Mouse (Mus musculus): Measurements from ENCODE around the gene Nrde2. TPM values are rescaled to one million over a fixed set of nuclear protein-coding genes. Genes with fewer than 3 reads are reported as not detected.

Gene Nrde2
- polyA plus RNA-seq, 1 experiment from 2014 or later: 14.4 TPM

GRCm38 (mm10) chr12:100126968-100127865, 32.2 kb downstream of the Nrde2 start:
- Histone ChIP-seq H3K4me2 (ENCODE audit: low read depth, low read length, severe bottlenecking) (no peak overlapping the region), H3K9ac (ENCODE audit: low read length) (no peak overlapping the region), H3K9me3 (ENCODE audit: control insufficient read depth, low read length) (no peaks in the 10 kb centered on the region), H3K4me1 (replicated peaks; ENCODE audit: control insufficient read depth, insufficient read depth, low read length) (no peaks in the 10 kb centered on the region), H3K4me3 (ENCODE audit: low read depth, low read length) (no peak overlapping the region), H3K36me3 (ENCODE audit: control insufficient read depth, insufficient read depth, low read length) (peaks cover 15% of the 10 kb centered on the region), H3K27ac (ENCODE audit: low read depth, low read length) (no peak overlapping the region), H3K27me3 (ENCODE audit: control insufficient read depth, insufficient read depth, low read length) (no peaks in the 10 kb centered on the region)
- WGBS: 87% methylated on average over 17 of the region's 17 CpGs
- ATAC-seq (replicated peaks; ENCODE audit: low FRiP score) (no peak), DNase-seq (ENCODE audit: low spot score) (no peak)

- Histone ChIP-seq H3K9me3 (ENCODE audit: control insufficient read depth, low read length) (no peaks in the 10 kb centered on the region), H3K4me3 (ENCODE audit: low read depth, low read length) (no peak overlapping the region), H3K9ac (ENCODE audit: low read length) (no peak overlapping the region), H3K36me3 (ENCODE audit: control insufficient read depth, insufficient read depth, low read length) (peaks cover 22% of the 10 kb centered on the region), H3K27me3 (ENCODE audit: control insufficient read depth, insufficient read depth, low read length) (no peaks in the 10 kb centered on the region), H3K27ac (ENCODE audit: low read depth, low read length) (no peak overlapping the region), H3K4me1 (replicated peaks; ENCODE audit: control insufficient read depth, insufficient read depth, low read length) (no peaks in the 10 kb centered on the region), H3K4me2 (ENCODE audit: low read depth, low read length, severe bottlenecking) (no peak overlapping the region)
- no peak for ATAC-seq (replicated peaks; ENCODE audit: low FRiP score)
- 85% methylated on average over 16 of the region's 16 CpGs for WGBS
- DNase-seq (ENCODE audit: low spot score): no peak
These were observed 34.3 kb downstream of the Nrde2 start for GRCm38 (mm10) chr12:100124913-100125798.

- WGBS: 90% methylated on average over 9 of the region's 9 CpGs
- Histone ChIP-seq H3K4me3 (ENCODE audit: low read depth, low read length) (no peak overlapping the region), H3K27ac (ENCODE audit: low read depth, low read length) (no peak overlapping the region), H3K9me3 (ENCODE audit: control insufficient read depth, low read length) (no peaks in the 10 kb centered on the region), H3K9ac (ENCODE audit: low read length) (no peak overlapping the region), H3K36me3 (ENCODE audit: control insufficient read depth, insufficient read depth, low read length) (peaks cover 28% of the 10 kb centered on the region), H3K4me2 (ENCODE audit: low read depth, low read length, severe bottlenecking) (no peak overlapping the region), H3K27me3 (ENCODE audit: control insufficient read depth, insufficient read depth, low read length) (no peaks in the 10 kb centered on the region), H3K4me1 (replicated peaks; ENCODE audit: control insufficient read depth, insufficient read depth, low read length) (no peaks in the 10 kb centered on the region)
- ATAC-seq (replicated peaks; ENCODE audit: low FRiP score) (no peak), DNase-seq (ENCODE audit: low spot score) (no peak)
These were observed 36.0 kb downstream of the Nrde2 start for GRCm38 (mm10) chr12:100123476-100123875.

GRCm38 (mm10) chr12:100122921-100123381, 36.5 kb downstream of the Nrde2 start:
- DNase-seq (ENCODE audit: low spot score) (no peak), ATAC-seq (replicated peaks; ENCODE audit: low FRiP score) (no peak)
- Histone ChIP-seq H3K9ac (ENCODE audit: low read length) (no peak overlapping the region), H3K9me3 (ENCODE audit: control insufficient read depth, low read length) (no peaks in the 10 kb centered on the region), H3K4me2 (ENCODE audit: low read depth, low read length, severe bottlenecking) (no peak overlapping the region), H3K27ac (ENCODE audit: low read depth, low read length) (no peak overlapping the region), H3K36me3 (ENCODE audit: control insufficient read depth, insufficient read depth, low read length) (peaks cover 28% of the 10 kb centered on the region), H3K27me3 (ENCODE audit: control insufficient read depth, insufficient read depth, low read length) (no peaks in the 10 kb centered on the region), H3K4me3 (ENCODE audit: low read depth, low read length) (no peak overlapping the region), H3K4me1 (replicated peaks; ENCODE audit: control insufficient read depth, insufficient read depth, low read length) (no peaks in the 10 kb centered on the region)
- WGBS: 92% methylated on average over 7 of the region's 7 CpGs

- Histone ChIP-seq H3K4me1 (replicated peaks; ENCODE audit: control insufficient read depth, insufficient read depth, low read length) (peaks cover 4% of the 10 kb centered on the region), H3K9ac (ENCODE audit: low read length) (no peak overlapping the region), H3K27ac (ENCODE audit: low read depth, low read length) (no peak overlapping the region), H3K4me2 (ENCODE audit: low read depth, low read length, severe bottlenecking) (no peak overlapping the region), H3K36me3 (ENCODE audit: control insufficient read depth, insufficient read depth, low read length) (peaks cover 28% of the 10 kb centered on the region; the same call in 1 of the 2 replicates), H3K4me3 (ENCODE audit: low read depth, low read length) (no peak overlapping the region), H3K27me3 (ENCODE audit: control insufficient read depth, insufficient read depth, low read length) (no peaks in the 10 kb centered on the region), H3K9me3 (ENCODE audit: control insufficient read depth, low read length) (no peaks in the 10 kb centered on the region)
- WGBS: 93% methylated on average over 5 of the region's 5 CpGs
- DNase-seq (ENCODE audit: low spot score): no peak
- no peak for ATAC-seq (replicated peaks; ENCODE audit: low FRiP score)
These were observed 43.5 kb downstream of the Nrde2 start for GRCm38 (mm10) chr12:100115982-100116381.

GRCm38 (mm10) chr12:100109986-100110696, 49.3 kb downstream of the Nrde2 start, which contains the start of gene Psmc1:
TSS of gene Psmc1 (plus strand) at chr12:100110154.
- Histone ChIP-seq H3K27ac (ENCODE audit: low read depth, low read length) (peak within 1 kb of the TSS; percentile 71), H3K36me3 (ENCODE audit: control insufficient read depth, insufficient read depth, low read length) (peaks cover 6% of the 10 kb centered on the region; the same call in 1 of the 2 replicates), H3K27me3 (ENCODE audit: control insufficient read depth, insufficient read depth, low read length) (no peaks in the 10 kb centered on the region), H3K9ac (ENCODE audit: low read length) (peak within 1 kb of the TSS; percentile 94), H3K9me3 (ENCODE audit: control insufficient read depth, low read length) (no peaks in the 10 kb centered on the region), H3K4me1 (replicated peaks; ENCODE audit: control insufficient read depth, insufficient read depth, low read length) (peaks cover 5% of the 10 kb centered on the region), H3K4me3 (ENCODE audit: low read depth, low read length) (peak within 1 kb of the TSS; percentile 95), H3K4me2 (ENCODE audit: low read depth, low read length, severe bottlenecking) (peak within 1 kb of the TSS; percentile 80)
- ATAC-seq (replicated peaks; ENCODE audit: low FRiP score) (peak; percentile 78), DNase-seq (ENCODE audit: low spot score) (peak; percentile 88)
- WGBS: under 1% methylated on average over 58 of the region's 58 CpGs

- no peak overlapping the region for H3K4me2 ChIP-seq (ENCODE audit: low read depth, low read length, severe bottlenecking)
- no peaks in the 10 kb centered on the region for H3K36me3 ChIP-seq (ENCODE audit: control insufficient read depth, insufficient read depth, low read length)
- no peak overlapping the region for H3K9ac ChIP-seq (ENCODE audit: low read length)
- no peak for DNase-seq (ENCODE audit: low spot score)
- H3K27ac ChIP-seq (ENCODE audit: low read depth, low read length): no peak overlapping the region
- no peak for ATAC-seq (replicated peaks; ENCODE audit: low FRiP score)
- H3K27me3 ChIP-seq (ENCODE audit: control insufficient read depth, insufficient read depth, low read length): no peaks in the 10 kb centered on the region
- peaks cover 5% of the 10 kb centered on the region for H3K4me1 ChIP-seq (replicated peaks; ENCODE audit: control insufficient read depth, insufficient read depth, low read length)
- no peak overlapping the region for H3K4me3 ChIP-seq (ENCODE audit: low read depth, low read length)
- no peaks in the 10 kb centered on the region for H3K9me3 ChIP-seq (ENCODE audit: control insufficient read depth, low read length)
- 56% methylated on average over 4 of the region's 4 CpGs for WGBS
These were observed 52.0 kb downstream of the Nrde2 start for GRCm38 (mm10) chr12:100107436-100107835.
